Mouse (Mus musculus) embryonic facial prominence, embryonic 11.5 days (tissue): ENCODE measurements around the gene Hip1r. TPM values are rescaled to one million over a fixed set of nuclear protein-coding genes. Genes with fewer than 3 reads are reported as not detected.

ENCODE experiments used
- ATAC-seq: fragments of 200-750 bp; cut with Nextera tagmentation; replicated peaks from 2 replicates; pipeline ENCODE4 v1.8.0; 2017; ENCODE audit warnings: low read depth; ENCODE audit not compliant: insufficient number of reproducible peaks, low FRiP score, low TSS enrichment
- DNase-seq: peaks from one replicate; pipeline ENCODE4 v3.0.0-alpha.2; 2015; ENCODE audit warnings: low spot score
- H3K27ac ChIP-seq: fragments of 300-500 bp; sonication (generic); replicated peaks from 2 replicates; pipeline ENCODE4 v1.5.1; 2014; ENCODE audit warnings: mild to moderate bottlenecking, low read depth, low read length, control low read depth
- H3K27me3 ChIP-seq: fragments of 300-500 bp; sonication (generic); 2 replicates; pipeline ENCODE4 v1.6.1; 2014; ENCODE audit warnings: mild to moderate bottlenecking, low read length, moderate library complexity, mixed read lengths; ENCODE audit not compliant: control insufficient read depth, insufficient read depth
- H3K36me3 ChIP-seq: fragments of 300-500 bp; sonication (generic); replicated peaks from 2 replicates; pipeline ENCODE4 v1.6.1; 2014; ENCODE audit warnings: low read depth, mild to moderate bottlenecking, low read length, moderate library complexity, mixed read lengths; ENCODE audit not compliant: control insufficient read depth, insufficient read depth
- H3K4me1 ChIP-seq: fragments of 300-500 bp; sonication (generic); 2 replicates; pipeline ENCODE4 v1.6.1; 2014; ENCODE audit warnings: low read length, mixed read lengths; ENCODE audit not compliant: control insufficient read depth, insufficient read depth
- H3K4me2 ChIP-seq: fragments of 300-500 bp; sonication (generic); 2 replicates; pipeline ENCODE4 v1.6.1; 2014; ENCODE audit warnings: low read depth, mild to moderate bottlenecking, control low read depth, low read length, moderate library complexity
- H3K4me3 ChIP-seq: fragments of 300-500 bp; sonication (generic); 2 replicates; pipeline ENCODE4 v1.5.1; 2014; ENCODE audit warnings: low read depth, low read length, control low read depth
- H3K9ac ChIP-seq: fragments of 300-500 bp; sonication (generic); replicated peaks from 2 replicates; pipeline ENCODE4 v1.6.1; 2014; ENCODE audit warnings: mild to moderate bottlenecking, control low read depth, low read length
- H3K9me3 ChIP-seq: fragments of 300-500 bp; sonication (generic); replicated peaks from 2 replicates; pipeline ENCODE4 v1.6.1; 2016; ENCODE audit warnings: mild to moderate bottlenecking, low read length, inconsistent platforms, mixed read lengths; ENCODE audit not compliant: control insufficient read depth
- WGBS: fragments of 180-500 bp; shearing (Covaris S2); extraction: QIAGEN DNeasy Blood & Tissue Kit; methylation state at CpG from one replicate; pipeline ENCODE4 v1.1.7; 2014; 5-methylcytosine and 5-hydroxymethylcytosine counted together
- polyA plus RNA-seq: library from polyadenylated mRNA; unstranded; fragments of >200 nt; fragmentation: Nextera tagmentation; extraction: Ambion mirVana; gene quantifications from 2 replicates; pipeline ENCODE4 v1.2.1, GENCODE M21; 2014

Hip1r gene
- polyA plus RNA-seq, 1 experiment from 2014 or later = 3.0 TPM

DNA sequence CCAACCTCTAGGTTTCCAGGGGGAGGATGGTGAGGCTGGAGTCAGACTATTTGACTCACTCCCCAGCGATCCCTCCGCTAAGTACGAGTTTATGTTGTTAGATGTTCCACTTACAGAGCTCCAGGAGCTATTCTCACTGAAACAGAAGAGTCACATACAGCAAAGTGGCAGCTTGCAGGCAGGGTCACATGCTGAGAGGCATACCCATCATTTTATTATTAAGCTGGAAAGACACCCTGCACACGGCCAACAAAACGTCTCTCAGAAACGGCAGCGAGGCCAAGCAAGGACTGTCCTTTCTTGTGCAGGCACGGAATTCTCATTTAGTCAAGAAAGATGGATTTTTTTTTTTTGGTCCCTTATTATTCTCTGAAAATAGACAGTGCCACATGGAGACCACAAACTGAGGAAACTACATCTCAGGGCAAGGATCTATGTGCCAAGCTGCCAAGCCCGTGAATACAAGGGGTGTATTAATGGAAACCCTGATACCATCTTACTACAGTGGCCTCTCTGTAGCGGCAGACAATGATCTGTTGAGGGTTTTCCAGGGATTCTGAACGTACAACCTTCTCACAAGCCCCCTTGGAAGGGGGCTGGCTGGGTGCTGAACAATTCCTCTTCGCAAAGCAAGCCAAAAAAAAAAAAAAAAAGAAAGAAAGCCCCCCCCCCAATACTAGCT is 57.1 kb downstream of the Hip1r start:
- DNase-seq = no peak
- Histone ChIP-seq H3K9ac (peak overlapping the region; percentile 96), H3K4me3 (peak overlapping the region; percentile 84), H3K9me3 (no peaks in the 10 kb centered on the region), H3K4me2 (peak overlapping the region; percentile 88), H3K27me3 (no peaks in the 10 kb centered on the region), H3K4me1 (no peaks in the 10 kb centered on the region; the same call in 1 of the 2 replicates), H3K36me3 (no peaks in the 10 kb centered on the region; the same call in 1 of the 2 replicates), H3K27ac (no peak overlapping the region; the same call in 1 of the 2 replicates)
- ATAC-seq = no peak
- WGBS = 45% methylated on average over 12 of the region's 12 CpGs

GRCm38 (mm10) chr5:124031068-124031955 is 57.9 kb downstream of the Hip1r start:
- Histone ChIP-seq H3K4me1 (no peaks in the 10 kb centered on the region; the same call in 1 of the 2 replicates), H3K9ac (peak overlapping the region; percentile 96), H3K36me3 (no peaks in the 10 kb centered on the region; the same call in 1 of the 2 replicates), H3K27ac (peak overlapping the region; percentile 65), H3K9me3 (no peaks in the 10 kb centered on the region), H3K27me3 (no peaks in the 10 kb centered on the region), H3K4me2 (peak overlapping the region; percentile 88), H3K4me3 (peak overlapping the region; percentile 84)
- DNase-seq (peak; percentile 43), ATAC-seq (no peak)
- WGBS = under 1% methylated on average over 26 of the region's 26 CpGs

GRCm38 (mm10) chr5:124032001-124032508 is 58.6 kb downstream of the Hip1r start, which contains the start of gene Vps37b:
Gene Vps37b (minus strand): TSS chr5:124032270.
- peak; percentile 75 for ATAC-seq
- Histone ChIP-seq H3K9ac (peak within 1 kb of the TSS; percentile 96), H3K9me3 (no peaks in the 10 kb centered on the region), H3K4me2 (peak within 1 kb of the TSS; percentile 88), H3K27ac (peak within 1 kb of the TSS; percentile 65), H3K4me1 (no peaks in the 10 kb centered on the region; the same call in 1 of the 2 replicates), H3K36me3 (no peaks in the 10 kb centered on the region; the same call in 1 of the 2 replicates), H3K4me3 (peak within 1 kb of the TSS; percentile 84), H3K27me3 (no peaks in the 10 kb centered on the region)
- peak; percentile 94 for DNase-seq
- under 1% methylated on average over 52 of the region's 52 CpGs for WGBS

DNA sequence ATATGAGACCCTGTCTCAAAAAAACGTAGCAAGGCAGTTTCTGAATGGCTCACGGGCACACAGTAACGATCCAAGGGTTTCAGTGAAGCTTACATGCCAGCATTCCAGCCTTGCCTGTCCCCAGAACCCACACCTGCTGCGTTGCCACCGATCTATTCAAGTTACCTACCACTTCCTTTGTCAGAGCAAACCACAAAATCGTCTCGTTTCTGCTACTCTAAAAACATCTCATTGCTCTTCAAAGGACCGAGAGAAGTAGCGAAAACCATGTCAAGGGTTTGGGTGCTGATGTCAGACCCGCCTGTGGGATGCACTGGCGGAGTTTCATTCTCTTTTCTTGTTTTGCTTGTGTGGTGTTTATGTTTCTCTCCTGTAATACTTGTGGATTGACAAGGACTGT is 61.0 kb downstream of the Hip1r start:
- no peak for ATAC-seq
- no peak overlapping the region for H3K27ac ChIP-seq
- no peak overlapping the region for H3K9ac ChIP-seq
- no peaks in the 10 kb centered on the region; the same call in 1 of the 2 replicates for H3K4me1 ChIP-seq
- H3K36me3 ChIP-seq = no peaks in the 10 kb centered on the region; the same call in 1 of the 2 replicates
- no peak overlapping the region for H3K4me3 ChIP-seq
- H3K9me3 ChIP-seq = no peaks in the 10 kb centered on the region
- WGBS = 75% methylated on average over 11 of the region's 11 CpGs
- H3K27me3 ChIP-seq = no peaks in the 10 kb centered on the region
- H3K4me2 ChIP-seq = no peak overlapping the region
- DNase-seq = no peak

DNA sequence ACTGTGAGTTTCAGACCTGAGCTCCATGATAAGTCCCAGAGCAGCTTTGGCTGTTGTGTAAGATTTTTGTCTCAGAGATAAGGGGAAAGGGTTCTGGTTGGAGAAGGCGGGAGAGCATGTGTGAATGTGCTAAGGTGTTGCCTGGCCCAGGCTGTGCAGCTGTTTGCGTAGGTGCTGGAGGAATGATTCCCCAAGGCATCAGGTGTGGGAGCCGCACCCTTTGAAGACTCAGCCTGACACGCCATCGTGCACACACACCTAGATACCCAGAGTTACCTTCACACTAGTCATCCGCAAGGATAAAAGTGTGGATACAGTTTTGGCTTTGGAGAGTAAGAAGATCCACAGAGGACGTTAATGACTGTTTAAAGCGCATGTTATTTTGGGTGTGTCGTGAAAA is 62.0 kb downstream of the Hip1r start:
- DNase-seq (no peak), ATAC-seq (no peak)
- Histone ChIP-seq H3K27ac (no peak overlapping the region), H3K27me3 (no peaks in the 10 kb centered on the region), H3K36me3 (no peaks in the 10 kb centered on the region; the same call in 1 of the 2 replicates), H3K4me3 (no peak overlapping the region), H3K9ac (no peak overlapping the region), H3K4me1 (no peaks in the 10 kb centered on the region; the same call in 1 of the 2 replicates), H3K4me2 (no peak overlapping the region), H3K9me3 (no peaks in the 10 kb centered on the region)
- WGBS = 91% methylated on average over 9 of the region's 9 CpGs

DNA sequence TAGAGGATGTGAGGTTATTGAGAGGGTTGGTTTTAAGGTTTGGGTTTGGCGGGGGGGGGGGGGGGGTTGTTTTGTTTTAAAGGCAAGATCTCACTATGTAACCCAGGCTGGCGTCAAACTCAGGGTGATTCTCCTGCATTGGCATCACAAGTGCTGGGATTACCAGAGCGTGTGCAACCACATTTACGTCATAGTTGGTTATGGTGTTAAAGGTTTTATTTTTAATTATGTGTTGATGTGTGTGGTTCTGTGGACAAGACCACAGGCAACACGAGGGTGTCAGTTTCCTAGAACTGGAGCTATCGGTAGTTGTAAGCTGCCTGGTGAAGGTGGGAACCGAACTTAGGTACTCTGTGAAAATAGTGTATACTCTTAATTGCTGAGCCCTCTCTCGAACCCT is 62.4 kb downstream of the Hip1r start:
- Histone ChIP-seq H3K4me1 (no peaks in the 10 kb centered on the region; the same call in 1 of the 2 replicates), H3K9me3 (no peaks in the 10 kb centered on the region), H3K9ac (no peak overlapping the region), H3K27me3 (no peaks in the 10 kb centered on the region), H3K4me2 (no peak overlapping the region), H3K4me3 (no peak overlapping the region), H3K27ac (no peak overlapping the region), H3K36me3 (no peaks in the 10 kb centered on the region; the same call in 1 of the 2 replicates)
- WGBS = 76% methylated on average over 8 of the region's 8 CpGs
- ATAC-seq (no peak), DNase-seq (no peak)

DNA sequence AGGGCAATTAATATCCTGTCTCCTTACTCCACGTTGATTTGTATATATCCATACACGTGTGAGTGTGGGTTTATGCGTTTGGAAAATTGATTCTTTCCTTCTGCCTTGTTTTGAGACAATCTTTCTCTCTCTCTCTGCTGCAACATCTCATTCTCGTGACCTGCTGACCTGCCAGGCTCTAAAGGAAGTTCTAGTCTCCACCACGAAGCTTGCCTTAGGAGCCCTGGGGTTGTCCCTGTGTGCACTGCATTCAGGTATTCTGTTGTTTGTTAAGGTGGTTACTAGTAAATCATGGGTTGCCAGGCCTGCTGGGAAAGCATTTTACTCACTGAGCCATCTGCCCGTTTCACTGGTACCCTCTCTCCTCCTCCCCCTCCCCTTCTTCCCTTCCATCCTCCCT is 62.9 kb downstream of the Hip1r start:
- Histone ChIP-seq H3K27me3 (no peaks in the 10 kb centered on the region), H3K27ac (no peak overlapping the region), H3K36me3 (no peaks in the 10 kb centered on the region; the same call in 1 of the 2 replicates), H3K4me1 (no peaks in the 10 kb centered on the region; the same call in 1 of the 2 replicates), H3K4me2 (no peak overlapping the region), H3K9ac (no peak overlapping the region), H3K9me3 (no peaks in the 10 kb centered on the region), H3K4me3 (no peak overlapping the region)
- 31% methylated on average over 6 of the region's 6 CpGs for WGBS
- DNase-seq (no peak), ATAC-seq (no peak)
